Mouse (Mus musculus): Measurements from ENCODE around the gene Slc25a23. TPM values are rescaled to one million over a fixed set of nuclear protein-coding genes. Genes with fewer than 3 reads are reported as not detected.

Slc25a23 gene
- polyA plus RNA-seq, 1 experiment from 2014 or later = 7.3 TPM

- H3K9me3 ChIP-seq (replicated peaks; ENCODE audit: control insufficient read depth, low read length) = no peaks in the 10 kb centered on the region
- 58% methylated on average over 8 of the region's 8 CpGs for WGBS
- H3K36me3 ChIP-seq (replicated peaks; ENCODE audit: control insufficient read depth, insufficient read depth, low read depth, low read length) = peaks cover 15% of the 10 kb centered on the region
- H3K4me3 ChIP-seq (ENCODE audit: low read depth, low read length) = peak overlapping the region; percentile 99
- no peaks in the 10 kb centered on the region for H3K27me3 ChIP-seq (ENCODE audit: control insufficient read depth, insufficient read depth, low read length)
- peak overlapping the region; percentile 87 for H3K4me2 ChIP-seq (ENCODE audit: low read depth, low read length)
- ATAC-seq (replicated peaks; ENCODE audit: insufficient number of reproducible peaks, low FRiP score, low TSS enrichment, low read depth) (no peak), DNase-seq (ENCODE audit: low spot score) (no peak)
- no peaks in the 10 kb centered on the region for H3K4me1 ChIP-seq (ENCODE audit: control insufficient read depth, insufficient read depth, low read length)
- no peak overlapping the region for H3K27ac ChIP-seq (replicated peaks; ENCODE audit: low read depth, low read length)
- peak overlapping the region; percentile 99 for H3K9ac ChIP-seq (replicated peaks; ENCODE audit: low read length)
These were observed 30.0 kb downstream of the Slc25a23 start for GRCm38 (mm10) chr17:57029691-57030090.

GRCm38 (mm10) chr17:57027471-57027870 is 32.2 kb downstream of the Slc25a23 start:
- Histone ChIP-seq H3K4me1 (ENCODE audit: control insufficient read depth, insufficient read depth, low read length) (no peaks in the 10 kb centered on the region), H3K4me2 (ENCODE audit: low read depth, low read length) (no peak overlapping the region), H3K4me3 (ENCODE audit: low read depth, low read length) (no peak overlapping the region), H3K27ac (replicated peaks; ENCODE audit: low read depth, low read length) (no peak overlapping the region), H3K9me3 (replicated peaks; ENCODE audit: control insufficient read depth, low read length) (no peaks in the 10 kb centered on the region), H3K36me3 (replicated peaks; ENCODE audit: control insufficient read depth, insufficient read depth, low read depth, low read length) (peaks cover 36% of the 10 kb centered on the region), H3K9ac (replicated peaks; ENCODE audit: low read length) (no peak overlapping the region), H3K27me3 (ENCODE audit: control insufficient read depth, insufficient read depth, low read length) (no peaks in the 10 kb centered on the region)
- 91% methylated on average over 4 of the region's 4 CpGs for WGBS
- no peak for DNase-seq (ENCODE audit: low spot score)
- no peak for ATAC-seq (replicated peaks; ENCODE audit: insufficient number of reproducible peaks, low FRiP score, low TSS enrichment, low read depth)

GRCm38 (mm10) chr17:57020960-57021359 is 38.7 kb downstream of the Slc25a23 start:
- H3K27me3 ChIP-seq (ENCODE audit: control insufficient read depth, insufficient read depth, low read length) = no peaks in the 10 kb centered on the region
- ATAC-seq (replicated peaks; ENCODE audit: insufficient number of reproducible peaks, low FRiP score, low TSS enrichment, low read depth) (no peak), DNase-seq (ENCODE audit: low spot score) (no peak)
- no peak overlapping the region for H3K27ac ChIP-seq (replicated peaks; ENCODE audit: low read depth, low read length)
- H3K9me3 ChIP-seq (replicated peaks; ENCODE audit: control insufficient read depth, low read length) = no peaks in the 10 kb centered on the region
- H3K36me3 ChIP-seq (replicated peaks; ENCODE audit: control insufficient read depth, insufficient read depth, low read depth, low read length) = peaks cover 37% of the 10 kb centered on the region
- no peaks in the 10 kb centered on the region for H3K4me1 ChIP-seq (ENCODE audit: control insufficient read depth, insufficient read depth, low read length)
- no peak overlapping the region for H3K4me2 ChIP-seq (ENCODE audit: low read depth, low read length)
- H3K9ac ChIP-seq (replicated peaks; ENCODE audit: low read length) = no peak overlapping the region
- 93% methylated on average over 5 of the region's 5 CpGs for WGBS
- H3K4me3 ChIP-seq (ENCODE audit: low read depth, low read length) = no peak overlapping the region

GRCm38 (mm10) chr17:57019693-57020092 is 40.0 kb downstream of the Slc25a23 start:
- no peaks in the 10 kb centered on the region for H3K4me1 ChIP-seq (ENCODE audit: control insufficient read depth, insufficient read depth, low read length)
- DNase-seq (ENCODE audit: low spot score) = no peak
- H3K4me3 ChIP-seq (ENCODE audit: low read depth, low read length) = no peak overlapping the region
- ATAC-seq (replicated peaks; ENCODE audit: insufficient number of reproducible peaks, low FRiP score, low TSS enrichment, low read depth) = no peak
- H3K27me3 ChIP-seq (ENCODE audit: control insufficient read depth, insufficient read depth, low read length) = no peaks in the 10 kb centered on the region
- H3K9ac ChIP-seq (replicated peaks; ENCODE audit: low read length) = no peak overlapping the region
- H3K9me3 ChIP-seq (replicated peaks; ENCODE audit: control insufficient read depth, low read length) = no peaks in the 10 kb centered on the region
- H3K36me3 ChIP-seq (replicated peaks; ENCODE audit: control insufficient read depth, insufficient read depth, low read depth, low read length) = peaks cover 26% of the 10 kb centered on the region
- H3K4me2 ChIP-seq (ENCODE audit: low read depth, low read length) = no peak overlapping the region
- H3K27ac ChIP-seq (replicated peaks; ENCODE audit: low read depth, low read length) = no peak overlapping the region
- 80% methylated on average over 2 of the region's 2 CpGs for WGBS

GRCm38 (mm10) chr17:57012245-57012795 is 47.3 kb downstream of the Slc25a23 start:
- Histone ChIP-seq H3K4me2 (ENCODE audit: low read depth, low read length) (peak overlapping the region; percentile 85), H3K4me3 (ENCODE audit: low read depth, low read length) (peak overlapping the region; percentile 74; the same call in 1 of the 2 replicates), H3K9ac (replicated peaks; ENCODE audit: low read length) (peak overlapping the region; percentile 73), H3K9me3 (replicated peaks; ENCODE audit: control insufficient read depth, low read length) (no peaks in the 10 kb centered on the region), H3K27ac (replicated peaks; ENCODE audit: low read depth, low read length) (no peak overlapping the region), H3K27me3 (ENCODE audit: control insufficient read depth, insufficient read depth, low read length) (no peaks in the 10 kb centered on the region), H3K36me3 (replicated peaks; ENCODE audit: control insufficient read depth, insufficient read depth, low read depth, low read length) (no peaks in the 10 kb centered on the region; the same call in 1 of the 2 replicates), H3K4me1 (ENCODE audit: control insufficient read depth, insufficient read depth, low read length) (no peaks in the 10 kb centered on the region)
- ATAC-seq (replicated peaks; ENCODE audit: insufficient number of reproducible peaks, low FRiP score, low TSS enrichment, low read depth) (no peak), DNase-seq (ENCODE audit: low spot score) (no peak)
- 76% methylated on average over 13 of the region's 13 CpGs for WGBS

GRCm38 (mm10) chr17:57011236-57012141 is 48.2 kb downstream of the Slc25a23 start, which contains the start of the genes Gtf2f1 and Gm17949:
Gene Gtf2f1 (minus strand): TSS chr17:57011288.
Gene Gm17949 (plus strand): TSS chr17:57011469.
- Histone ChIP-seq H3K9ac (replicated peaks; ENCODE audit: low read length) (peak within 1 kb of the TSS; percentile 86), H3K4me3 (ENCODE audit: low read depth, low read length) (peak within 1 kb of the TSS; percentile 74), H3K36me3 (replicated peaks; ENCODE audit: control insufficient read depth, insufficient read depth, low read depth, low read length) (peaks cover 5% of the 10 kb centered on the region; the same call in 1 of the 2 replicates), H3K4me2 (ENCODE audit: low read depth, low read length) (peak within 1 kb of the TSS; percentile 85), H3K4me1 (ENCODE audit: control insufficient read depth, insufficient read depth, low read length) (no peaks in the 10 kb centered on the region), H3K27ac (replicated peaks; ENCODE audit: low read depth, low read length) (peak within 1 kb of the TSS; percentile 87), H3K9me3 (replicated peaks; ENCODE audit: control insufficient read depth, low read length) (no peaks in the 10 kb centered on the region), H3K27me3 (ENCODE audit: control insufficient read depth, insufficient read depth, low read length) (no peaks in the 10 kb centered on the region)
- ATAC-seq (replicated peaks; ENCODE audit: insufficient number of reproducible peaks, low FRiP score, low TSS enrichment, low read depth) = peak; percentile 88
- peak; percentile 100 for DNase-seq (ENCODE audit: low spot score)
- under 1% methylated on average over 51 of the region's 51 CpGs for WGBS

GRCm38 (mm10) chr17:57010911-57011235 is 48.8 kb downstream of the Slc25a23 start:
- DNase-seq (ENCODE audit: low spot score) = no peak
- 1% methylated on average over 19 of the region's 19 CpGs for WGBS
- Histone ChIP-seq H3K4me3 (ENCODE audit: low read depth, low read length) (peak overlapping the region; percentile 74), H3K4me1 (ENCODE audit: control insufficient read depth, insufficient read depth, low read length) (no peaks in the 10 kb centered on the region), H3K4me2 (ENCODE audit: low read depth, low read length) (peak overlapping the region; percentile 84), H3K27ac (replicated peaks; ENCODE audit: low read depth, low read length) (no peak overlapping the region; the same call in none of the 2 replicates), H3K9me3 (replicated peaks; ENCODE audit: control insufficient read depth, low read length) (no peaks in the 10 kb centered on the region), H3K27me3 (ENCODE audit: control insufficient read depth, insufficient read depth, low read length) (no peaks in the 10 kb centered on the region), H3K36me3 (replicated peaks; ENCODE audit: control insufficient read depth, insufficient read depth, low read depth, low read length) (peaks cover 5% of the 10 kb centered on the region; the same call in 1 of the 2 replicates), H3K9ac (replicated peaks; ENCODE audit: low read length) (peak overlapping the region; percentile 86)
- ATAC-seq (replicated peaks; ENCODE audit: insufficient number of reproducible peaks, low FRiP score, low TSS enrichment, low read depth) = peak; percentile 26
